Mouse (Mus musculus) kidney, adult 2 months (tissue): Measurements from ENCODE around the gene Anxa1.

Experiments
- CTCF ChIP-seq: fragments of 200-500 bp; conservative IDR thresholded peaks from 2 replicates; pipeline ENCODE4 v1.5.1; 2011; ENCODE audit warnings: low read depth, mild to moderate bottlenecking, control low read depth, low read length, moderate library complexity, mixed read lengths; ENCODE audit not compliant: insufficient read depth, insufficient read length
- POLR2A ChIP-seq: fragments of 200-500 bp; IDR thresholded peaks from one replicate; pipeline ENCODE4 v1.6.1; 2011; ENCODE audit warnings: low read depth, low read length, control low read depth

DNA sequence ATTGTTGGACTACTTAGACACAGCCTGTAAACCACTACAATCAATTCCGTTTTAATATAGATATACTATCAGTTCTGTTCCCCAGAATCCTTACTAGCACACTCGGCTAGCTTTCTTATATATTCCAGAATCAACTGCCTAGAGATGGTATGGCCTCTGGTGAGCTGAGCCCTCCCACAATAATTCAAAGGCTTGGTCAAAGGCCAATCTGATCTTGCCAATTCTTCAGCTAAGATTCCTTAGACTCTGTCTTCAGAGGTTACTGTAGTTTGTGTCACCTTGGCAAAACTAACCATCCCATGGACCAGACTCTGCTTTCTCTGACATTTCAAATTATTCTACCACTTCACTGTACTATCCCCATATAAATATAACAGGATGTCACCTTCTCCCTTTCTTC is 25.4 kb downstream of the Anxa1 start:
- TF ChIP-seq CTCF (no peak), POLR2A (no peak)
